Mouse (Mus musculus) hindbrain, postnatal 0 days (tissue): ENCODE data around the gene Gxylt2. TPM values are rescaled to one million over a fixed set of nuclear protein-coding genes. Genes with fewer than 3 reads are reported as not detected.

Experiments used
- ATAC-seq: fragments of 200-750 bp; cut with Nextera tagmentation; 2 replicates; pipeline ENCODE4 v1.8.0; 2017; ENCODE audit warnings: mild to moderate bottlenecking, moderate TSS enrichment, moderate library complexity
- DNase-seq: peaks from one replicate; pipeline ENCODE4 v3.0.0-alpha.2; 2015; ENCODE audit warnings: low spot score
- H3K27ac ChIP-seq: fragments of 300-500 bp; sonication (generic); 2 replicates; pipeline ENCODE4 v1.5.1; 2014; ENCODE audit warnings: mild to moderate bottlenecking
- H3K27me3 ChIP-seq: fragments of 300-500 bp; sonication (generic); 2 replicates; pipeline ENCODE4 v1.6.1; 2014; ENCODE audit warnings: low read length, mixed read lengths; ENCODE audit not compliant: insufficient read depth
- H3K36me3 ChIP-seq: fragments of 300-500 bp; sonication (generic); 2 replicates; pipeline ENCODE4 v1.6.1; 2014; ENCODE audit warnings: low read length, mixed read lengths; ENCODE audit not compliant: insufficient read depth
- H3K4me1 ChIP-seq: fragments of 300-500 bp; sonication (generic); 2 replicates; pipeline ENCODE4 v1.6.1; 2014; ENCODE audit warnings: antibody characterized with exemption, low read length, mixed read lengths; ENCODE audit not compliant: insufficient read depth
- H3K4me2 ChIP-seq: fragments of 300-500 bp; sonication (generic); 2 replicates; pipeline ENCODE4 v1.6.1; 2014; ENCODE audit warnings: low read depth, mild to moderate bottlenecking, low read length, moderate library complexity, mixed read lengths
- H3K4me3 ChIP-seq: fragments of 300-500 bp; sonication (generic); 2 replicates; pipeline ENCODE4 v1.5.1; 2014; ENCODE audit warnings: low read length
- H3K9ac ChIP-seq: fragments of 300-500 bp; sonication (generic); replicated peaks from 2 replicates; pipeline ENCODE4 v1.6.1; 2014; ENCODE audit warnings: mild to moderate bottlenecking, low read length, moderate library complexity, mixed read lengths
- H3K9me3 ChIP-seq: fragments of 300-500 bp; sonication (generic); 2 replicates; pipeline ENCODE4 v1.6.1; 2016; ENCODE audit warnings: low read length, mixed read lengths
- CTCF ChIP-seq: IDR thresholded peaks from 2 replicates; pipeline ENCODE4 v1.5.1; 2016; ENCODE audit warnings: antibody characterized with exemption, control low read depth, low read depth
- WGBS: fragments of 180-500 bp; shearing (Covaris S2); extraction: QIAGEN DNeasy Blood & Tissue Kit; methylation state at CpG from one replicate; pipeline ENCODE4 v1.1.7; 2014; 5-methylcytosine and 5-hydroxymethylcytosine counted together
- polyA plus RNA-seq: library from polyadenylated mRNA; unstranded; fragments of >200 nt; fragmentation: Nextera tagmentation; extraction: Ambion mirVana; gene quantifications from 2 replicates; pipeline ENCODE4 v1.2.1, GENCODE M21; 2015
- total RNA-seq: library from RNA; depleted of rRNA; stranded (reverse); fragments of >200 nt; gene quantifications from 2 replicates; pipeline ENCODE4 v1.2.3, GENCODE M21; 2014

Gxylt2 gene
- total and polyA plus RNA-seq, 2 experiments from 2014 or later: 2.4 to 2.5 TPM

DNA sequence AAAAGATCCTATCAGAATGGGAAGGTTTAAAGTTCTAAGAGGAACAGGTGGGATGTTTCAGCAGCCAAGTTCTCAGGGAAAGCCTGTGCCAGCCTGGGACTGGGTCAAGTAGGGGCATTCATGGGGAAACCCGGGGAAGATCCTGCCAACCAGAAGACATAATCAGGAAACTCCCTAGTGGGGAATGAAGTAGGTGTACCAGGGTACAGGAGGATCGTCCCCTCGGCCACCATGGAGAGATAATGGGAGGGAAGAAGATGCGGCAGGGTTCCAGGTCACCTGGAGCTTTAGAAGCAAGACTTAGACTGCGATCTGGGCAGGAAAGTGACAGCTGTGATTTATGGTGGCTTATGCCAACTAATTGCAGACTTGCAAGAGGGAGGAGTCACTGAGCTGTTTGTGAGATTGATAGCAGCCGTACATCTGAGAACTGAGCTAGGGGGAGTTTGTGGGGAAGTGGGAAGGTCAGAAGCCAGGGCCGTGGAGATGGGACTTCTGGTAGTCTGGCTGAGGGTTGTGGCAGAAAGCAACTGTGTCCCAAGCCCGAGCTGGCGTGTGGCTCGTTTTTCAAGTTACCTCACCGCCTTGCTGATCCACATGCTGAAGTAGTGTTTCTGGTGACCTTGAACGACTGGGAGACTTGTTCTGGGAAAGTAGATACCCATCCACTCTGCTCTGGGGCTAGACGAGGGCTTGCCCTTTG, 98.0 kb downstream of the Gxylt2 start:
- H3K27ac ChIP-seq: no peak overlapping the region
- peak; percentile 59 for DNase-seq
- H3K36me3 ChIP-seq: no peaks in the 10 kb centered on the region
- WGBS: 67% methylated on average over 13 of the region's 13 CpGs
- no peak overlapping the region for H3K9ac ChIP-seq
- peak; percentile 63; the same call in 1 of the 2 replicates for ATAC-seq
- no peaks in the 10 kb centered on the region for H3K4me1 ChIP-seq
- no peak overlapping the region for H3K4me3 ChIP-seq
- H3K4me2 ChIP-seq: no peak overlapping the region
- H3K27me3 ChIP-seq: no peaks in the 10 kb centered on the region
- H3K9me3 ChIP-seq: no peaks in the 10 kb centered on the region
- no peak for TF ChIP-seq CTCF

DNA sequence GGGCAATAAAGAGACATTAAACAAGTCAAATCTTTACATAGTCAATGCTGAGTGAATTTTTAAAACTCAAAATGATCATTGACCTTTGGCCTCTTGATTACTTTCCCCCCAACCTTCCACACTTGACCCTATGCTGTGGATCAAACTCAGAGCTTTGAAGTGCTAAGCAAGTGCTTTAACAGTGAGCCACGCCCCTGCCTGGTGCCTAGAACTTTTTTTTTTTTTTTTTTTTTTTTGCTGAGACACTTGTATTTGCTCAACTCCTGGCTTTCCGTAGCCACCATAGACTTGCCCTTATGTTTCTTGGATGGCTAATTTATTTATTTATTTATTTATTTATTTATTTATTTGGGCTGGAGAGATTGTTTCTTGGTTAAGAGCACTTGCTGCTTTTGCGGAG, 98.7 kb downstream of the Gxylt2 start:
- WGBS: 94% methylated on average over 3 of the region's 3 CpGs
- Histone ChIP-seq H3K4me2 (no peak overlapping the region), H3K27ac (no peak overlapping the region), H3K9me3 (no peaks in the 10 kb centered on the region), H3K9ac (no peak overlapping the region), H3K27me3 (no peaks in the 10 kb centered on the region), H3K36me3 (no peaks in the 10 kb centered on the region), H3K4me1 (no peaks in the 10 kb centered on the region), H3K4me3 (no peak overlapping the region)
- DNase-seq (no peak), ATAC-seq (no peak)
- TF ChIP-seq CTCF: no peak

DNA sequence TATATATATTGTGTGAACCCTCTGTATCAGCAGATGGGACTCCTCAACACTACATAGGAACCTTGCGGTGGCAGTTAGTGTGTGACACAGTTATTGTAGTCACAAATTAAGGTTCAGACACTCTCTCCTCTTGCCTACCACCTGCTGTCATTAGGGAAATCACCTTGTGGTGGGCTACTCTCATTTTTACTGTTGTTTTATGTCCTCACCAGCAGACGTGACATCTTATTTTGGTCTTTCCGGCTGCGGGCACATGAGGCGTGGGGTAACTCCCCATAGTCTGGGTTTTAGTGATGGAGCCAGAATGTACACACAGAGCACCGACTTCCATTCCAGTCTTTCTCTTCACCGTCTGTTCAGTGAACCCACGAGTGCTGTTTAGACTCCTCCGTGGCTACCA, 102.7 kb downstream of the Gxylt2 start:
- Histone ChIP-seq H3K4me2 (no peak overlapping the region), H3K4me1 (no peaks in the 10 kb centered on the region), H3K4me3 (no peak overlapping the region), H3K27me3 (no peaks in the 10 kb centered on the region), H3K27ac (no peak overlapping the region), H3K9me3 (no peaks in the 10 kb centered on the region), H3K9ac (no peak overlapping the region), H3K36me3 (no peaks in the 10 kb centered on the region)
- no peak for TF ChIP-seq CTCF
- ATAC-seq (no peak), DNase-seq (no peak)
- 90% methylated on average over 9 of the region's 9 CpGs for WGBS

DNA sequence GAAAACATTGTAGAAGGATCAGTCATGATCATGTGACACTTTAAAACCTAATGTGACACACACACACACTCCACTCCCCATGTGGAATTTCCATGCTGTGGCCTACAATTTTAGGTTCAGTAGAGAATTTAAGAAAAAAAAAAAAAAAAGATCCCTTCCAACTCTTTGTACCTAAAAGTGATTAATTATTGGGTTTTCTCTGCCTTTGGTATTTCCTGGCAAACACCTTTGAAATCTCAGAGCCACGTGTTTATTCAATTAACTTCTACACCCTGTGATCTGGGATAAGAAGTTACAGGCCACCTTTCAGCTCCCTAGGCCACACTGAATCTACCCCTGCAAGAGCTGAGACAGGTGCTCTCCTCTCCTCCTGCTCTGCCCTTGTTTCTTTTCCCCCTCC, 103.2 kb downstream of the Gxylt2 start:
- TF ChIP-seq CTCF: no peak
- H3K4me1 ChIP-seq: no peaks in the 10 kb centered on the region
- WGBS: 71% methylated on average over 1 of the region's 1 CpGs
- H3K4me3 ChIP-seq: no peak overlapping the region
- H3K4me2 ChIP-seq: no peak overlapping the region
- DNase-seq (no peak), ATAC-seq (no peak)
- H3K9ac ChIP-seq: no peak overlapping the region
- H3K27ac ChIP-seq: no peak overlapping the region
- H3K36me3 ChIP-seq: no peaks in the 10 kb centered on the region
- H3K9me3 ChIP-seq: no peaks in the 10 kb centered on the region
- H3K27me3 ChIP-seq: no peaks in the 10 kb centered on the region

DNA sequence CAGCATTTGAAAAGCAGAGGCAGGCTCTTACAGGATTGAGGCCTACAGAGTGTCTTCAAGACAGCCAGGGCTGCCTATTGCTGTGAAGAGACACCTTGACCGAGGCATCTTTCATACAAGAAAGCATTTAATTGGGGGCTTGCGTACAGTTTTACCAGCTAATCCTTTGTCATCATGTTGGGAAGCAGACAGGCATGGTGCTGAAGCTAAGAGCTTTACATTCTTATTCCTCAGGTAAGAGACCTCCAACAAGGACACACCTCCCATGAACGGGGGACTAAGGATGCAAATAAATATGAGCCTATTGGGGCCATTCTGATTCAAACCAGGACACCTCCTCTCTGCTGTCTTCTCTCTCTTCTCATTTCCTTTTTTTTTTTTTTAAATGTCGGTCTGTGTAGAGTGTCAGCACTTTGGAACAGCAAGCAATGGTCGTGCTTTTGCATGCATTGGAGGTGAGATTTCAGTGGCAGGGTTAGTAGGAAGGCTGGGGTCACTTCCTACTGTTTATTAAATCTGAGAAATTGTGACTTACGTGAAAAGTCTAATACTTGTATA, 103.8 kb downstream of the Gxylt2 start:
- H3K27me3 ChIP-seq: no peaks in the 10 kb centered on the region
- no peak for ATAC-seq

DNA sequence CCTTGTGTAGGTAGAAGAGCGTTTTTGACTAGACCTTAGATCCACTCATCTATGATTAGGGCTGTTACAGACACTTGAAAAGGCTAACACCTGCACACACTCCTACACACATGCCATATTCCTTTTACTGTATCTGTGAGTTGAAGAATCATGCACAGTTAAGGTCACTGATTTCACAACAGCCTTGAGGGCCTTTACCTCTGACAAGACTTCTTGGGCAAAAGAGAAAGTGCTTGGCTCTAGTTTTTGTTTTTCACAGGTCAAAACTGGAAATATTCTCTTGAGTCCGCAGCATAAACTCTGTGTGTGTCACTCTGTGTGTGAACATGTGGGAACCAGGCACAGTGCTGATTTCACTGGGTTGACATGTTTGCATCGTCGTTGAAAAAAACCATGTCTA, 105.6 kb downstream of the Gxylt2 start:
- Histone ChIP-seq H3K27me3 (no peaks in the 10 kb centered on the region), H3K9ac (no peak overlapping the region), H3K4me1 (no peaks in the 10 kb centered on the region), H3K9me3 (no peaks in the 10 kb centered on the region), H3K4me3 (no peak overlapping the region), H3K27ac (no peak overlapping the region), H3K4me2 (no peak overlapping the region), H3K36me3 (no peaks in the 10 kb centered on the region)
- WGBS: 96% methylated on average over 4 of the region's 4 CpGs
- DNase-seq (no peak), ATAC-seq (no peak)
- TF ChIP-seq CTCF: no peak

More for the DNA sequence above, 103.8 kb downstream of the Gxylt2 start:
- no peaks in the 10 kb centered on the region for H3K4me1 ChIP-seq
- TF ChIP-seq CTCF: no peak
- H3K9ac ChIP-seq: no peak overlapping the region
- no peak for DNase-seq
- H3K36me3 ChIP-seq: no peaks in the 10 kb centered on the region
- H3K27ac ChIP-seq: no peak overlapping the region
- WGBS: 93% methylated on average over 6 of the region's 6 CpGs
- H3K9me3 ChIP-seq: no peaks in the 10 kb centered on the region
- no peak overlapping the region for H3K4me2 ChIP-seq
- no peak overlapping the region for H3K4me3 ChIP-seq

DNA sequence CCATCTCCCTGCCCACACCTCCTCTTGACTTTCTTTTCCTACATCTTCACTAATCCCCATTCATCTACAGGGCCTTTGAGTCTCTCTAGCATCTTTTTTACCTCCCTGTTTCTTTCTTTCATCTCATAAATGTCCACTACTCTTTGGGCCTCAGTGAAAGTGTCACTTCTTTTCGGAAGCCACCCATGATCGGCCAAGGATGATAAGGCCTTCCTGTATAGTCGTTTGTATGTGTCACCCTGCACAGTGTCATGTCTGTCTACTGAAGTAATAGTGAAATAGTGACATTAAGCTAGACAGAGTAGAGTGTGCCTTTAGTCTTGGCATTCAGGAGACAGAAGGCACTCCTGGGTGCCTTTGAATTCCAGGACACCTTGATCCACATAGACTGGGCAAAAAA, 107.2 kb downstream of the Gxylt2 start:
- Histone ChIP-seq H3K4me3 (no peak overlapping the region), H3K36me3 (no peaks in the 10 kb centered on the region), H3K4me1 (no peaks in the 10 kb centered on the region), H3K4me2 (no peak overlapping the region), H3K9me3 (no peaks in the 10 kb centered on the region), H3K9ac (no peak overlapping the region), H3K27me3 (no peaks in the 10 kb centered on the region), H3K27ac (no peak overlapping the region)
- TF ChIP-seq CTCF: no peak
- DNase-seq: no peak
- WGBS: 83% methylated on average over 3 of the region's 3 CpGs
- ATAC-seq: no peak
